Mouse (Mus musculus): ENCODE results near the gene 1810065E05Rik. TPM values are rescaled to one million over a fixed set of nuclear protein-coding genes. Genes with fewer than 3 reads are reported as not detected.

Gene 1810065E05Rik
- total and polyA plus RNA-seq, 3 experiments, result not detected

GRCm38 (mm10) chr11:58452759-58453158 is 31.8 kb downstream of the 1810065E05Rik start, which contains the start of gene Lypd9:
Lypd9 (minus strand) TSS chr11:58452923.
- Histone ChIP-seq H3K4me3 (ENCODE audit: low read depth, low read length) (no peak within 1 kb of the TSS), H3K4me1 (ENCODE audit: insufficient read depth, low read depth, low read length) (no peaks in the 10 kb centered on the region), H3K9me3 (replicated peaks) (no peaks in the 10 kb centered on the region; the same call in 1 of the 2 replicates), H3K36me3 (replicated peaks) (no peaks in the 10 kb centered on the region), H3K27me3 (ENCODE audit: insufficient read depth, low read length) (peaks cover 21% of the 10 kb centered on the region)
- ATAC-seq (ENCODE audit: extremely low read depth, insufficient number of reproducible peaks, low FRiP score, poor library complexity, severe bottlenecking) (no peak), DNase-seq (ENCODE audit: low spot score) (no peak)
- TF ChIP-seq POLR2AphosphoS5 (IDR thresholded peaks at IDR 0.05; ENCODE audit: insufficient replicate concordance, low read depth, low read length) (no peak), TAL1 (conservative IDR thresholded peaks at IDR 0.05; ENCODE audit: low read depth, low read length) (no peak), CTCF (IDR thresholded peaks at IDR 0.05; ENCODE audit: low read depth, low read length) (no peak), GATA2 (IDR thresholded peaks at IDR 0.05; ENCODE audit: borderline replicate concordance, low read depth, low read length) (no peak), GATA1 (IDR thresholded peaks at IDR 0.05; ENCODE audit: borderline replicate concordance, low read length) (no peak)

GRCm38 (mm10) chr11:58453592-58453991 is 32.7 kb downstream of the 1810065E05Rik start:
- no peak for TF ChIP-seq GATA1 (IDR thresholded peaks at IDR 0.05; ENCODE audit: borderline replicate concordance, low read length)
- TF ChIP-seq POLR2AphosphoS5 (IDR thresholded peaks at IDR 0.05; ENCODE audit: insufficient replicate concordance, low read depth, low read length), result no peak
- TF ChIP-seq CTCF (IDR thresholded peaks at IDR 0.05; ENCODE audit: low read depth, low read length), result no peak
- TF ChIP-seq TAL1 (conservative IDR thresholded peaks at IDR 0.05; ENCODE audit: low read depth, low read length), result no peak
- no peak for TF ChIP-seq GATA2 (IDR thresholded peaks at IDR 0.05; ENCODE audit: borderline replicate concordance, low read depth, low read length)
- no peak for ATAC-seq (ENCODE audit: extremely low read depth, insufficient number of reproducible peaks, low FRiP score, poor library complexity, severe bottlenecking)
- Histone ChIP-seq H3K9me3 (replicated peaks) (no peaks in the 10 kb centered on the region), H3K36me3 (replicated peaks) (no peaks in the 10 kb centered on the region), H3K4me1 (ENCODE audit: insufficient read depth, low read depth, low read length) (no peaks in the 10 kb centered on the region), H3K27me3 (ENCODE audit: insufficient read depth, low read length) (peaks cover 24% of the 10 kb centered on the region), H3K4me3 (ENCODE audit: low read depth, low read length) (no peak overlapping the region)
- no peak for DNase-seq (ENCODE audit: low spot score)

GRCm38 (mm10) chr11:58462170-58462569 is 41.3 kb downstream of the 1810065E05Rik start, which contains the start of gene Olfr30:
Olfr30 (minus strand) TSS chr11:58462270.
- Histone ChIP-seq H3K4me3 (ENCODE audit: low read depth, low read length) (no peak within 1 kb of the TSS), H3K27me3 (ENCODE audit: insufficient read depth, low read length) (peaks cover 22% of the 10 kb centered on the region), H3K4me1 (ENCODE audit: insufficient read depth, low read depth, low read length) (no peaks in the 10 kb centered on the region), H3K9me3 (replicated peaks) (no peaks in the 10 kb centered on the region), H3K36me3 (replicated peaks) (no peaks in the 10 kb centered on the region)
- no peak for TF ChIP-seq TAL1 (conservative IDR thresholded peaks at IDR 0.05; ENCODE audit: low read depth, low read length)
- ATAC-seq (ENCODE audit: extremely low read depth, insufficient number of reproducible peaks, low FRiP score, poor library complexity, severe bottlenecking), result no peak
- DNase-seq (ENCODE audit: low spot score), result no peak

Other genes starting within 250 kb of the 1810065E05Rik start
Only the 20 nearest of the 23 such genes appear.
- 6.7 and 7.1 TPM in 2 replicates for gene Irgm2, start 221.5 kb upstream of the 1810065E05Rik start, total RNA-seq (2014; fragmentation: Nextera tagmentation)
- 6.0 and 6.3 TPM in 2 replicates for gene Irgm2, start 221.5 kb upstream of the 1810065E05Rik start, total RNA-seq (2017)
- 0.18 and 0.30 TPM in 2 replicates for gene Irgm2, start 221.5 kb upstream of the 1810065E05Rik start, polyA plus RNA-seq (2012)
- not detected in 2 replicates for gene 4930438A08Rik, start 146.3 kb upstream of the 1810065E05Rik start, total RNA-seq (2014; fragmentation: Nextera tagmentation)
- gene 4930438A08Rik, start 146.3 kb upstream of the 1810065E05Rik start, total RNA-seq (2017), result 0.05 TPM in 1 of 2 replicates, not detected in the other
- gene 4930438A08Rik, start 146.3 kb upstream of the 1810065E05Rik start, polyA plus RNA-seq (2012), result not detected in 2 replicates
- gene Zfp692, start 114.0 kb upstream of the 1810065E05Rik start, total RNA-seq (2014; fragmentation: Nextera tagmentation), result 14.4 and 17.5 TPM in 2 replicates
- gene Zfp692, start 114.0 kb upstream of the 1810065E05Rik start, total RNA-seq (2017), result 14.5 and 20.0 TPM in 2 replicates
- gene Zfp692, start 114.0 kb upstream of the 1810065E05Rik start, polyA plus RNA-seq (2012), result 15.5 and 16.6 TPM in 2 replicates
- gene Zfp672, start 90.8 kb upstream of the 1810065E05Rik start, total RNA-seq (2014; fragmentation: Nextera tagmentation), result 24.2 and 27.1 TPM in 2 replicates
- 27.2 and 29.6 TPM in 2 replicates for gene Zfp672, start 90.8 kb upstream of the 1810065E05Rik start, total RNA-seq (2017)
- gene Zfp672, start 90.8 kb upstream of the 1810065E05Rik start, polyA plus RNA-seq (2012), result 7.9 TPM in 2 replicates
- 4.5 and 5.1 TPM in 2 replicates for gene Sh3bp5l, start 90.4 kb upstream of the 1810065E05Rik start, total RNA-seq (2014; fragmentation: Nextera tagmentation)
- 18.1 and 19.5 TPM in 2 replicates for gene Sh3bp5l, start 90.4 kb upstream of the 1810065E05Rik start, total RNA-seq (2017)
- gene Sh3bp5l, start 90.4 kb upstream of the 1810065E05Rik start, polyA plus RNA-seq (2012), result 18.2 and 18.6 TPM in 2 replicates
- gene Lypd8, start 42.1 kb upstream of the 1810065E05Rik start, total RNA-seq (2014; fragmentation: Nextera tagmentation), result 0.68 and 1.2 TPM in 2 replicates
- gene Lypd8, start 42.1 kb upstream of the 1810065E05Rik start, total RNA-seq (2017), result 0.16 and 0.29 TPM in 2 replicates
- gene Lypd8, start 42.1 kb upstream of the 1810065E05Rik start, polyA plus RNA-seq (2012), result 0.07 TPM in 1 of 2 replicates, not detected in the other
- gene Gm12253, start 11.4 kb downstream of the 1810065E05Rik start, total RNA-seq (2014; fragmentation: Nextera tagmentation), result not detected in 2 replicates
- gene Gm12253, start 11.4 kb downstream of the 1810065E05Rik start, total RNA-seq (2017), result not detected in 2 replicates
- not detected in 2 replicates for gene Gm12253, start 11.4 kb downstream of the 1810065E05Rik start, polyA plus RNA-seq (2012)
- gene Lypd9, start 31.8 kb downstream of the 1810065E05Rik start, total RNA-seq (2014; fragmentation: Nextera tagmentation), result not detected in 2 replicates
- not detected in 2 replicates for gene Lypd9, start 31.8 kb downstream of the 1810065E05Rik start, total RNA-seq (2017)
- not detected in 2 replicates for gene Lypd9, start 31.8 kb downstream of the 1810065E05Rik start, polyA plus RNA-seq (2012)
- gene Olfr30, start 41.2 kb downstream of the 1810065E05Rik start, total RNA-seq (2014; fragmentation: Nextera tagmentation), result not detected in 2 replicates
- 0.12 TPM in 1 of 2 replicates, not detected in the other for gene Olfr30, start 41.2 kb downstream of the 1810065E05Rik start, total RNA-seq (2017)
- gene Olfr30, start 41.2 kb downstream of the 1810065E05Rik start, polyA plus RNA-seq (2012), result not detected in 2 replicates
- gene Olfr332, start 71.4 kb downstream of the 1810065E05Rik start, total RNA-seq (2014; fragmentation: Nextera tagmentation), result not detected in 2 replicates
- 0.11 TPM in 1 of 2 replicates, not detected in the other for gene Olfr332, start 71.4 kb downstream of the 1810065E05Rik start, total RNA-seq (2017)
- gene Olfr332, start 71.4 kb downstream of the 1810065E05Rik start, polyA plus RNA-seq (2012), result not detected in 2 replicates
- not detected in 2 replicates for gene Olfr331, start 81.5 kb downstream of the 1810065E05Rik start, total RNA-seq (2014; fragmentation: Nextera tagmentation)
- not detected in 2 replicates for gene Olfr331, start 81.5 kb downstream of the 1810065E05Rik start, total RNA-seq (2017)
- not detected in 2 replicates for gene Olfr331, start 81.5 kb downstream of the 1810065E05Rik start, polyA plus RNA-seq (2012)
- gene Olfr330, start 113.7 kb downstream of the 1810065E05Rik start, total RNA-seq (2014; fragmentation: Nextera tagmentation), result not detected in 2 replicates
- 0.11 TPM in 1 of 2 replicates, not detected in the other for gene Olfr330, start 113.7 kb downstream of the 1810065E05Rik start, total RNA-seq (2017)
- not detected in 2 replicates for gene Olfr330, start 113.7 kb downstream of the 1810065E05Rik start, polyA plus RNA-seq (2012)
- not detected in 2 replicates for gene Olfr329-ps, start 125.3 kb downstream of the 1810065E05Rik start, total RNA-seq (2014; fragmentation: Nextera tagmentation)
- 0.29 TPM in 1 of 2 replicates, not detected in the other for gene Olfr329-ps, start 125.3 kb downstream of the 1810065E05Rik start, total RNA-seq (2017)
- not detected in 2 replicates for gene Olfr329-ps, start 125.3 kb downstream of the 1810065E05Rik start, polyA plus RNA-seq (2012)
- not detected in 2 replicates for gene Olfr328, start 134.5 kb downstream of the 1810065E05Rik start, total RNA-seq (2014; fragmentation: Nextera tagmentation)
- gene Olfr328, start 134.5 kb downstream of the 1810065E05Rik start, total RNA-seq (2017), result 0.16 and 0.29 TPM in 2 replicates
- gene Olfr328, start 134.5 kb downstream of the 1810065E05Rik start, polyA plus RNA-seq (2012), result not detected in 2 replicates
- not detected in 2 replicates for gene Olfr224, start 149.4 kb downstream of the 1810065E05Rik start, total RNA-seq (2014; fragmentation: Nextera tagmentation)
- 0.11 TPM in 1 of 2 replicates, not detected in the other for gene Olfr224, start 149.4 kb downstream of the 1810065E05Rik start, total RNA-seq (2017)
- gene Olfr224, start 149.4 kb downstream of the 1810065E05Rik start, polyA plus RNA-seq (2012), result not detected in 2 replicates
- gene Olfr325, start 156.6 kb downstream of the 1810065E05Rik start, total RNA-seq (2014; fragmentation: Nextera tagmentation), result not detected in 2 replicates
- 0.16 TPM in 1 of 2 replicates, not detected in the other for gene Olfr325, start 156.6 kb downstream of the 1810065E05Rik start, total RNA-seq (2017)
- not detected in 2 replicates for gene Olfr325, start 156.6 kb downstream of the 1810065E05Rik start, polyA plus RNA-seq (2012)
- not detected in 2 replicates for gene Olfr324, start 174.0 kb downstream of the 1810065E05Rik start, total RNA-seq (2014; fragmentation: Nextera tagmentation)
- gene Olfr324, start 174.0 kb downstream of the 1810065E05Rik start, total RNA-seq (2017), result 0.06 and 0.11 TPM in 2 replicates
- gene Olfr324, start 174.0 kb downstream of the 1810065E05Rik start, polyA plus RNA-seq (2012), result not detected in 2 replicates
- not detected in 2 replicates for gene 2210407C18Rik, start 195.0 kb downstream of the 1810065E05Rik start, total RNA-seq (2014; fragmentation: Nextera tagmentation)
- not detected in 2 replicates for gene 2210407C18Rik, start 195.0 kb downstream of the 1810065E05Rik start, total RNA-seq (2017)
- not detected in 2 replicates for gene 2210407C18Rik, start 195.0 kb downstream of the 1810065E05Rik start, polyA plus RNA-seq (2012)
- not detected in 2 replicates for gene Olfr323, start 209.4 kb downstream of the 1810065E05Rik start, total RNA-seq (2014; fragmentation: Nextera tagmentation)
- 0.05 TPM in 1 of 2 replicates, not detected in the other for gene Olfr323, start 209.4 kb downstream of the 1810065E05Rik start, total RNA-seq (2017)
- gene Olfr323, start 209.4 kb downstream of the 1810065E05Rik start, polyA plus RNA-seq (2012), result not detected in 2 replicates
- 19.0 TPM in 1 of 2 replicates, not detected in the other for gene Trim58, start 219.4 kb downstream of the 1810065E05Rik start, total RNA-seq (2014; fragmentation: Nextera tagmentation)
- not detected in 2 replicates for gene Trim58, start 219.4 kb downstream of the 1810065E05Rik start, total RNA-seq (2017)
- gene Trim58, start 219.4 kb downstream of the 1810065E05Rik start, polyA plus RNA-seq (2012), result not detected in 2 replicates